9 mouse cellular contexts compared by ENCODE assay signal in genomic region chr1:87620693-87621092, GRCm38 (mm10). TPM values are rescaled to one million over a fixed set of nuclear protein-coding genes. Genes with fewer than 3 reads are reported as not detected.
DNase-seq lines count a peak whose midpoint lies in the region; ATAC-seq and TF ChIP-seq lines count a peak whose summit lies in the region.
"Had no signal": no experiment of that assay in that cellular context is flagged by ENCODE, and none has a peak within 500 bp of the region (broad histone marks: within the 10 kb centered on the region; RNA-seq: fewer than 3 reads in every experiment).

No protein-coding gene starts in this region.

- peak overlapping the region; percentile 20; the same call in 1 of the 2 replicates for H3K4me3 ChIP-seq in kidney, postnatal 0 days (replicated peaks; ENCODE audit: low read depth, low read length)
- H3K4me3 ChIP-seq in brown adipose tissue, adult 24 weeks (ENCODE audit: insufficient read depth, low read depth, low read length), result peak overlapping the region; percentile 78
- H3K4me3 ChIP-seq in erythroblast, embryonic 14.5 days (replicated peaks), result peak overlapping the region; percentile 63
- H3K4me3 ChIP-seq in macrophage (ENCODE audit: inconsistent target), result peak overlapping the region; percentile 80

- no peaks in the 10 kb centered on the region for H3K9me3 ChIP-seq in kidney, postnatal 0 days (replicated peaks; ENCODE audit: low read length)
- no peaks in the 10 kb centered on the region for H3K9me3 ChIP-seq in erythroblast, embryonic 14.5 days (ENCODE audit: control insufficient read depth, low read length)

- ATAC-seq in kidney, postnatal 0 days (replicated peaks; ENCODE audit: low FRiP score, low read depth), result 0 out of 2 replicates have a peak, but pooled peaks have one; percentile 10

- no peak for DNase-seq in kidney, postnatal 0 days (ENCODE audit: low spot score)
- no peak for DNase-seq in kidney, postnatal 10 days
- DNase-seq in spleen, postnatal 14 days (ENCODE audit: low spot score in 2 of 2), result no peak
- DNase-seq in retina, postnatal 1 day, result no peak
- DNase-seq: cerebellum, adult 8-10 months had no signal

- peak overlapping the region; percentile 51; the same call in 1 of the 2 replicates for H3K9ac ChIP-seq in kidney, postnatal 0 days (ENCODE audit: low read depth, low read length)

- no peaks in the 10 kb centered on the region for H3K36me3 ChIP-seq in kidney, postnatal 0 days (ENCODE audit: insufficient read depth, low read length)
- peaks cover 2% of the 10 kb centered on the region; the same call in 1 of the 2 replicates for H3K36me3 ChIP-seq in erythroblast, embryonic 14.5 days (ENCODE audit: control insufficient read depth)
- no peaks in the 10 kb centered on the region for H3K36me3 ChIP-seq in macrophage (ENCODE audit: inconsistent target)

- H3K27me3 ChIP-seq in kidney, postnatal 0 days (ENCODE audit: insufficient read depth, low read length), result no peaks in the 10 kb centered on the region
- no peaks in the 10 kb centered on the region for H3K27me3 ChIP-seq in erythroblast, embryonic 14.5 days (ENCODE audit: control insufficient read depth)

- H3K4me2 ChIP-seq in kidney, postnatal 0 days (ENCODE audit: low read length), result peak overlapping the region; percentile 45

- H3K27ac ChIP-seq in kidney, postnatal 0 days, result peak overlapping the region; percentile 72
- H3K27ac ChIP-seq in brown adipose tissue, adult 24 weeks (replicated peaks; ENCODE audit: low read depth, low read length), result peak overlapping the region; percentile 89
- H3K27ac ChIP-seq in macrophage, result peak overlapping the region; percentile 100

- TF ChIP-seq CTCF in kidney, postnatal 0 days (IDR thresholded peaks at IDR 0.05; ENCODE audit: low read depth), result no peak

- 64% methylated on average over 6 of the region's 6 CpGs for WGBS in kidney, postnatal 0 days
- WGBS in macrophage (ENCODE audit: missing documents), result 0% methylated on average over 6 of the region's 6 CpGs

- no peaks in the 10 kb centered on the region for H3K4me1 ChIP-seq in kidney, postnatal 0 days (replicated peaks; ENCODE audit: insufficient read depth, low read length)
- H3K4me1 ChIP-seq in brown adipose tissue, adult 24 weeks (ENCODE audit: control insufficient read depth, insufficient read depth, insufficient read length, low read length), result peaks cover 10% of the 10 kb centered on the region
- H3K4me1 ChIP-seq in erythroblast, embryonic 14.5 days (ENCODE audit: control insufficient read depth), result peaks cover 71% of the 10 kb centered on the region

- H3K79me2 ChIP-seq in macrophage (ENCODE audit: inconsistent target), result peaks cover 55% of the 10 kb centered on the region

RNA-seq across cellular contexts. Expression of gene Inpp5d, which starts 0.6 kb away (rescaled TPM):
- 4.0 and 6.6 TPM in 2 replicates for polyA plus RNA-seq in kidney, postnatal 0 days (2015; fragmentation: Nextera tagmentation; extraction: Ambion mirVana)
- polyA plus RNA-seq in brown adipose tissue, adult 24 weeks (2012; ENCODE audit: insufficient read depth, insufficient read length, missing spikeins), result 2.6 and 5.2 TPM in 2 replicates
- polyA plus RNA-seq in erythroblast, embryonic 14.5 days (2012), result 1.7 TPM in 2 replicates
- total RNA-seq in macrophage (2018; cell fraction: chromatin; rRNA removed), result 100 to 1,000 TPM in 23 of 26 experiments, 10 to 100 TPM in 3; 27.7 to 953 (median 662) TPM
- total RNA-seq in macrophage (2018; cell fraction: cytosol; rRNA removed), result 100 to 1,000 TPM in 25 of 26 experiments, 10 to 100 TPM in 1; 98.1 to 214 (median 175) TPM
- 100 to 1,000 TPM in 22 of 26 experiments, 10 to 100 TPM in 4; 36.2 to 581 (median 315) TPM for total RNA-seq in macrophage (2018; cell fraction: nucleus; rRNA removed)
- polyA plus RNA-seq in macrophage (2018), result 176 to 213 TPM (median 185 TPM) in 3 replicates

RNA-seq across cellular contexts. Expression of gene Ngef, which starts 47.0 kb away (rescaled TPM):
- polyA plus RNA-seq in kidney, postnatal 0 days (2015; fragmentation: Nextera tagmentation; extraction: Ambion mirVana), result 4.3 and 4.4 TPM in 2 replicates
- polyA plus RNA-seq in brown adipose tissue, adult 24 weeks (2012; ENCODE audit: insufficient read depth, insufficient read length, missing spikeins), result 0.55 and 0.83 TPM in 2 replicates
- 0.01 TPM in 1 of 2 replicates, not detected in the other for polyA plus RNA-seq in erythroblast, embryonic 14.5 days (2012)
- total RNA-seq in macrophage (2018; cell fraction: chromatin; rRNA removed), result under 1 TPM in 1 of 26 experiments, not detected in 25; 0.79 TPM
- not detected for total RNA-seq in macrophage (2018; cell fraction: cytosol; rRNA removed)
- total RNA-seq in macrophage (2018; cell fraction: nucleus; rRNA removed), result not detected
- not detected in 3 replicates for polyA plus RNA-seq in macrophage (2018)
- polyA plus RNA-seq: inflammation-experienced regulatory T-cells, adult 6 months had no signal

Comparison
In these comparisons a context has a peak if more than half of its experiments do, and no peak if none do; other contexts are left out.
1. H3K4me3 ChIP-seq: peak in every context shown above with its lines; median percentile 80 in macrophage; 78 in brown adipose tissue, adult 24 weeks; 63 in erythroblast, embryonic 14.5 days; 20 in kidney, postnatal 0 days.
2. RNA of gene Inpp5d, which starts 0.6 kb away (polyA plus RNA-seq): 176 to 213 TPM in macrophage; 4.0 to 6.6 TPM in kidney, postnatal 0 days, 2.6 to 5.2 TPM in brown adipose tissue, adult 24 weeks and 1.7 TPM in erythroblast, embryonic 14.5 days; every median in the first group is over 10 times any median in the second.
3. Peak in every context shown above with its lines, with median percentiles within 50 percentile points of each other: H3K27ac ChIP-seq.